In genomic region chr2:156420327-156420693, GRCm38 (mm10) we compare ENCODE assay signal across 8 mouse cellular contexts. TPM values are rescaled to one million over a fixed set of nuclear protein-coding genes. Genes with fewer than 3 reads are reported as not detected.
DNase-seq lines count a peak whose midpoint lies in the region; ATAC-seq and TF ChIP-seq lines count a peak whose summit lies in the region.

No protein-coding gene starts in this region.

- H3K36me3 ChIP-seq in hindbrain, postnatal 0 days (ENCODE audit: insufficient read depth, low read length), result no peaks in the 10 kb centered on the region
- H3K36me3 ChIP-seq in midbrain, postnatal 0 days (ENCODE audit: insufficient read depth, low read length), result no peaks in the 10 kb centered on the region

- peak overlapping the region; percentile 83 for H3K4me2 ChIP-seq in hindbrain, postnatal 0 days (ENCODE audit: low read depth, low read length)
- H3K4me2 ChIP-seq in midbrain, postnatal 0 days (ENCODE audit: low read depth, low read length, poor library complexity, severe bottlenecking), result peak overlapping the region; percentile 89

- 19% methylated on average over 14 of the region's 14 CpGs for WGBS in lung, adult 2 months
- 8% methylated on average over 14 of the region's 14 CpGs for WGBS in hindbrain, postnatal 0 days
- 6% methylated on average over 14 of the region's 14 CpGs for WGBS in midbrain, postnatal 0 days

- no peak for DNase-seq in lung, adult 2 months
- DNase-seq in lung, postnatal 25 days (ENCODE audit: low spot score), result no peak
- DNase-seq in hindbrain, postnatal 0 days (ENCODE audit: low spot score), result no peak
- DNase-seq in midbrain, postnatal 0 days (ENCODE audit: low spot score), result no peak
- no peak for DNase-seq in urinary bladder, adult 18-20 months (ENCODE audit: low spot score in 2 of 2)
- no peak for DNase-seq in layer of hippocampus, adult 9-10 months (ENCODE audit: low spot score)

- H3K9me3 ChIP-seq in hindbrain, postnatal 0 days (ENCODE audit: low read length), result no peaks in the 10 kb centered on the region
- no peaks in the 10 kb centered on the region for H3K9me3 ChIP-seq in midbrain, postnatal 0 days (ENCODE audit: low read length)

- no peak for TF ChIP-seq CTCF in lung, adult 2 months (IDR thresholded peaks at IDR 0.05; ENCODE audit: insufficient read depth, low read length)
- no peak for TF ChIP-seq CTCF in embryonic fibroblast, embryonic 13.5 days (IDR thresholded peaks at IDR 0.05; ENCODE audit: borderline replicate concordance, insufficient read depth, low read length)
- no peak for TF ChIP-seq CTCF in hindbrain, postnatal 0 days (IDR thresholded peaks at IDR 0.05; ENCODE audit: low read depth)
- TF ChIP-seq CTCF in midbrain, postnatal 0 days (IDR thresholded peaks at IDR 0.05), result no peak

- peak overlapping the region; percentile 67 for H3K4me3 ChIP-seq in lung, adult 2 months (replicated peaks; ENCODE audit: extremely low read depth, low read depth, low read length)
- peak overlapping the region; percentile 39 for H3K4me3 ChIP-seq in embryonic fibroblast, embryonic 13.5 days (ENCODE audit: insufficient read depth, low read length)
- peak overlapping the region; percentile 74 for H3K4me3 ChIP-seq in hindbrain, postnatal 0 days (ENCODE audit: low read length)
- H3K4me3 ChIP-seq in midbrain, postnatal 0 days (ENCODE audit: low read depth, low read length), result peak overlapping the region; percentile 82

- H3K4me1 ChIP-seq in lung, adult 2 months (ENCODE audit: control insufficient read depth, insufficient read depth, low read length), result peaks cover 4% of the 10 kb centered on the region; the same call in 1 of the 2 replicates
- H3K4me1 ChIP-seq in embryonic fibroblast, embryonic 13.5 days (ENCODE audit: control insufficient read depth, insufficient read depth, low read length), result no peaks in the 10 kb centered on the region
- H3K4me1 ChIP-seq in hindbrain, postnatal 0 days (ENCODE audit: insufficient read depth, low read length), result 0 out of 2 replicates have a peak, but pooled peaks cover 5% of the 10 kb centered on the region
- H3K4me1 ChIP-seq in midbrain, postnatal 0 days (ENCODE audit: insufficient read depth, low read length), result peaks cover 8% of the 10 kb centered on the region; the same call in 1 of the 2 replicates

- no peak for TF ChIP-seq POLR2A in lung, adult 2 months (IDR thresholded peaks at IDR 0.05; ENCODE audit: borderline replicate concordance, extremely low read depth, low read depth, low read length)
- no peak for TF ChIP-seq POLR2A in embryonic fibroblast, embryonic 13.5 days (IDR thresholded peaks at IDR 0.05; ENCODE audit: low read depth, low read length)

- peak overlapping the region; percentile 85 for H3K9ac ChIP-seq in hindbrain, postnatal 0 days (replicated peaks; ENCODE audit: low read length)
- peak overlapping the region; percentile 94 for H3K9ac ChIP-seq in midbrain, postnatal 0 days (replicated peaks; ENCODE audit: low read length, poor library complexity, severe bottlenecking)

- H3K27ac ChIP-seq in embryonic fibroblast, embryonic 13.5 days (ENCODE audit: insufficient read depth, low read length), result no peak overlapping the region
- peak overlapping the region; percentile 94 for H3K27ac ChIP-seq in hindbrain, postnatal 0 days
- H3K27ac ChIP-seq in midbrain, postnatal 0 days (ENCODE audit: low read depth, low read length), result peak overlapping the region; percentile 97

- peak; percentile 30; the same call in 1 of the 2 replicates for ATAC-seq in hindbrain, postnatal 0 days
- ATAC-seq in midbrain, postnatal 0 days (ENCODE audit: low FRiP score), result 0 out of 2 replicates have a peak, but pooled peaks have one; percentile 8
- no peak for ATAC-seq in megakaryocyte-erythroid progenitor cell, adult 5-6 weeks (replicated peaks; ENCODE audit: low FRiP score, low TSS enrichment, poor library complexity, severe bottlenecking)

- no peaks in the 10 kb centered on the region for H3K27me3 ChIP-seq in hindbrain, postnatal 0 days (ENCODE audit: insufficient read depth, low read length)
- H3K27me3 ChIP-seq in midbrain, postnatal 0 days (ENCODE audit: insufficient read depth, low read length), result no peaks in the 10 kb centered on the region

RNA-seq across cellular contexts. Expression of gene Epb41l1, which starts 0.4 kb away (rescaled TPM):
- 24.7 and 25.1 TPM in 2 replicates for polyA plus RNA-seq in lung, adult 2 months (2012; rRNA removed)
- polyA plus RNA-seq in embryonic fibroblast, embryonic 13.5 days (2011; ENCODE audit: insufficient read length, low read depth, missing spikeins), result 33.6 and 35.5 TPM in 2 replicates
- total RNA-seq in hindbrain, postnatal 0 days (2014; rRNA removed), result 228 and 259 TPM in 2 replicates
- 10.7 and 11.2 TPM in 2 replicates for polyA plus RNA-seq in hindbrain, postnatal 0 days (2015; fragmentation: Nextera tagmentation; extraction: Ambion mirVana)
- 261 and 263 TPM in 2 replicates for total RNA-seq in midbrain, postnatal 0 days (2014; rRNA removed)
- polyA plus RNA-seq in midbrain, postnatal 0 days (2015; fragmentation: Nextera tagmentation; extraction: Ambion mirVana), result 12.7 and 12.9 TPM in 2 replicates
- not detected in 2 replicates for total RNA-seq in megakaryocyte-erythroid progenitor cell, adult 5-6 weeks (2014; fragmentation: Nextera tagmentation)
- total RNA-seq in megakaryocyte-erythroid progenitor cell, adult 5-6 weeks (2017), result 0.15 TPM in 1 of 2 replicates, not detected in the other
